Mouse (Mus musculus): Measurements from ENCODE around the gene Hunk.

DNA sequence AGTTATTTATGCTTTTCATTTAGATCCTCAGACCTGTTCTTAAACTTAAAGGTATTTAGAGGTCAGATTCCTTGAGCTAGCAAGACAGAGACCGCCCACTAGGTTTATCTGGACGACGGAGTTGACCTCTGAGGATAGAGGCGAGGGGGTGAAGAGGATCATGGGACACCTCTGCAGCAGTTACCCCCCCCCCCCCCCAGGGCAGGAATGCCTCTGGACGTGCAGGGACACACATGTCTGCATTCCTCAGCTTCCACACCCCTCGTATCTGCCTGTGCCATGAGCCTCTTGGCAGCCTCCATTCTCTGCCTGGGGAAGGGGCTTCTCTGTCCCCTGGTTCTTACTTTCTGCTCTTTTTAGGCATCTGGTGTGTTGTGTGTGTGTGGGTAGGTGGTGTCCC is 19.8 kb downstream of the Hunk start:
- TF ChIP-seq MAX (IDR thresholded peaks at IDR 0.05; ENCODE audit: low read depth) (no peak), CEBPB (IDR thresholded peaks at IDR 0.05; ENCODE audit: insufficient read depth, poor library complexity, severe bottlenecking) (no peak), POLR2A (IDR thresholded peaks at IDR 0.05; ENCODE audit: insufficient read length, low read depth) (no peak), USF1 (IDR thresholded peaks at IDR 0.05; ENCODE audit: low read depth) (no peak)
